Mouse (Mus musculus) inflammation-experienced regulatory T-cells, adult 6 months (primary cell): ENCODE results near the gene Shroom3. TPM values are rescaled to one million over a fixed set of nuclear protein-coding genes. Genes with fewer than 3 reads are reported as not detected.
"Not testable (repeated sequence)": the region's sequence is repeated elsewhere in the genome, so short reads cannot be mapped to it uniquely, and the experiment has no call there.

Experiments used
- ATAC-seq: one replicate; pipeline ENCODE4 v1.8.0; 2017
- polyA plus RNA-seq, 3 experiments: library from polyadenylated mRNA; unstranded; fragments of 100-300 nt; shearing (Covaris generic); gene quantifications; one replicate each; pipeline ENCODE4 v1.2.1; 2017

Shroom3 gene
- polyA plus RNA-seq, 3 experiments from 2014 or later = 0.05 TPM; not detected in 2

DNA sequence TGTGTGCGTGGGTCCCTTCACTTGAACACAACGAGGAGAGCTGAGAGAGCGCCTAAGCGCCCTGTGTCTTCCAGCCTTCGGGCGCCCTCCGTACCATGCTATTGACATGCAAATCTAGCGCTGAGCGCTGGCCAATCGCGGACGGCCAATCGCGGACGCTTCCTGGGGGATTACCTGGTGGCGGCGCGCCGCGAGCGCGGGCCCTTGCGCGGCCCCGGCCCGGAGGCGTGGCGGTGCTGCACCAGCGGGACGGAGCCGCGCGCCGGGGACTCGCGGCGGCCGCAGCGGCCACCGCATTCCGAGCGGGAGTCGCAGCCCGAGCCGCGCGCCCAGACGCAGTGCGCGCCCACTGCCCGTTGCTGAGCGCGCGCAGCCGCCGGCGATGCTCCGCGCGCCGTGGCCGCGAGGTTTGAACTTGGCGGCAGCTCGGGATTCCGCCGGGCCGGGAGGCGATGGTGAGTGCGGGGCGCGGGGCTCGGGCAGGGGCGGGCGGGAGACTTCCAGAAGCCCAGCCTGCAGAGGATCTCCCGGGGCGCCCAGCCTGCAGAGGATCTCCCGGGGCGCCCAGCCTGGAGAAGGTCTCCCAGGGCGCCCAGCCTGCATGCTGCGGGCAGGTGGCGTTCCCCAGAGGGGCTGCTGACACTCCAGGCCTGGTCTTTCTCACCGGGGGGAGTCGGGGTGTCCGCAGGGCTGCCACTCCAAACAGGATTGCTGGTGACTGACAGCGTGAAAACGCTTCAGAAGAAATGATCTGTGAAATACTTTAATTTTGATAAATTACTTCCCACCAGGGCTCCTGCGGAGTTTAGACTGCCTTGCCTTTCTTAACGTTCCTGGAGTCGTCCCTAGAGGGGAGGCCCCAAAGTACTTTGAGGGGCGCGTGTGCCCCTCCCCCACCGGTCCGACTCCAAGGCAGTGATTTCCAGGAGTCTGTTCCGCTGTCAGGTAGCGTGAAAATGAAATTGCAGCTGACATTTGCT, 214.8 kb downstream of the Shroom3 start:
- no peak for ATAC-seq

DNA sequence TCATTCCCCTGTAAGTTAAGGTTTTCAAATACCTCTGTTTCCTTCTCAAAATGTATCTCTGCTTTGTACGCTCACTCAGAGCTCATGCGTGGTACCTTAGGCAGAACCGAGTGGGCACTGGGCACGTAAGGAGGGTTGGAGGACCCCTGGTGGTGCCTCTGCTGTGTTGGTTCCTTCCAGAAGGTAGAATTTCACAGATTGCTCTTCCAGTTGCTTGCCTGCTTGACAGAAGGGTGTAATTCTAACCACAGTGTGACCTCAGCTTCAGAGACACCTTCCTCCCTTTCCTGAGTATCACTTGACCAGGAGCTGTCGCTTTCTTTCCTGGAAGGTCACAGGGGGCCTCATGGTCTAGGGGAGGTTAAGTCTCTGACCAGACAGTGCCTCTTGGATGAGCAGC, 217.2 kb downstream of the Shroom3 start:
- ATAC-seq = no peak

DNA sequence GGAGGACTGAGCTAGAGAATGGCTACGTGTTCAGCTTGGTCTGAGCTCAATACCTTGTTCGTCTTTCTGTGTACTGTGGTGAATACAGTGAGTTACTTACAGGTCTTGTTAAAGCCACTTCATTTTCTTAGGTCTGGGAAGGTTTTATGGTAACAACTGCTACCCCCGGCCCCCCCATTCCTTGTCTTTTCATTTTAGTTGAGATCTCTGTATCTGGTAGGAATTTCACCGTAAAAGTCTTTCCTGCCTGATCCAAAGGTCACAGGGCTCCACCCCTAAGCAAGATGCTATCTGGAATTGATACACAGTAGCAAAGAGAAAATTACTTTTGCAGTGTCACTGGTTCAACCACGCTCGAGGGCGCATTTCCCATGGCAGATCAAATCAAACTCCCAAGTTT, 218.6 kb downstream of the Shroom3 start:
- no peak for ATAC-seq

DNA sequence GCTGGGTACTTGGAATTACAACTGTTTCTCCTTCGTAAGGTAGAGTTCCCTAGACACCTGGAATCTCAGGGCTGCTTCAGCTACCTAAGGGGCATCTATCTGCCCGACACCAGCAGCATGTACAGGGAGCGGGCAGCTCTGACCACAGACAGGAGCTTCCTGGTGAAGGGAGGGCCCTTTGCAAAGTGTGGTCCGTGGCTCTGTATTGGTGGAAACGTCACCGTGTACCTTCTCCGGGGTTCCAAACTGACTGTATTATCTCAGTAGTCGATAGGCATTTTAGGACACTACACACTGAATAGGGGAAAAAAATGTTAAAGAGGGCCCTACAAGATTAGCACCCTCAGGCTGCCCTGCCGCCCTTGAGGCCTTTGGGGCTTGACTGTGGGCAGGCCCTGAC, 221.9 kb downstream of the Shroom3 start:
- no peak for ATAC-seq

DNA sequence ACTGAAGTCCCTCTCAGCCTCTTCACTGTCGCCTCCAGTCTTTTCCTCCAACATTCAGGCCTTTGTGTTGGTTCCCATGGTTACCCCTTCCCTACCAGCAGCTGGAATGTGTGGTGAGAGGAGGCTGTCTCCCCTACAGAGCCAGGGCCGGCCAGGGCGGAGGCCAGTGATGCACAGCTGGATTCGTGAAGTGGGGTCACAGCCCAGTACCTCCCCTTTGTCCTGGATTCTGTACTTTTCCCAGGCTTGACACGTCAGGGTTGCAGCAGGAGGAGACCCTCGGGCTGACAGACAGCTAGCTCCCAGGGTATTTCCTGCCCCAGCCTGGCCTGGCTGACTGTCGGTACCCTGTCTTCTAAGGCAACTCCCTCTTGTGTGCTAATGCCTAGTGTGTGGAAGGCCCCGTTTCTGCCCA, 222.4 kb downstream of the Shroom3 start:
- no peak for ATAC-seq

DNA sequence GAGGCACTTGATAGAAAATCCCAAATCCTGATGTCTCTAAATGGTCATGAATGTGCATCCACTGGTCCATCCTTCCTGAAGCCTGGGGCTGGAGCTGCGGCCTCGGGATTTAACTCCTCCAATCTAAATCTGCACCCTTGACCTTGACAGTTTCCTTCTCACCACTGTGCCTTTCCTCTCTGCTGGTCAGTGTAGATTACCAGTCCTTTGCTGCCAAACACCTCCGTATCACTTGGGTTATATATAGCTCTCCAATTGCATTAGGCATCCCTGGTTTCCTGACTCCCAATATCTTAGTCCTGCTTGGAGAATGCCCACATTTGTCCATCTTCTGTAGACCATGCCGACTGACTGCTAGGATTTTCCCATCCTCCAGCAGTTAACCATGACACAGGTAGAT, 225.0 kb downstream of the Shroom3 start:
- no peak for ATAC-seq

DNA sequence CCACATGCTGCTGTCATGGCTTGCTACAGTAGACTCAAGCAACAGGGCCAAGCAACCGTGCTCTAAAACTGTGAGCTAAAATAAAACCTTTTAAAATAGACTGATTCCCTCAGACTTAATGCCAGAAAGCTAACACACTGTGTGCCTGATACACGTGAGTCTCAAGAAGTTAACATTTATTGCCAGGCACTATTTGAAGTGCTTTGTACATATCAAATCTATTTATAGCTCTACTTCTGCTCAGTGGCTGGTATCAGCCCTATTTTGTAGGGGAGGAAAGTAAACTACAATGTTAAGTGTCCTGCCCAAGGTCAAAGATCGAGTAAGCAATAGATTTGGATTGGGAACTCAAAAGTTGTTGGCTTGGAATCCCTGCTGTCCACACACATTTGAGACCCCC, 227.6 kb downstream of the Shroom3 start:
- ATAC-seq = no peak

DNA sequence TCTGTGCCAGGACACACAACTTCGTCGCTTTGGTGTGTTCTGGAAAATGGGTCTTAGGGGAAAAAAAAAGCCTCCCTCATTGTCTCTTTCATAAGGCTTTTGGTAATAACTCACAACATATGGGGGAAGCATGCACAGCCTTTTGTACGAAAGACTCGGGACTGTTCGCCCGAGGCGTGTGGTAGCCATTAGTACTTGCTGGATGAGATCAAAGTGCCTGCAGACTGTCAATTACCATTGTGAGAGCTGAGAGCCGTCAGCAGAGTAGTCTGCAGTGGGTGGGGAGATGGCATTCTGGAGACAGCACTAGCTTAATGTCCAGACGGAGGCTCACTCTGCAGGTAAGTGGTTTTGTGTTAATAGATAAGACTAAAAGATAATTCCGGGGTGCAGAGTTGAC, 232.2 kb downstream of the Shroom3 start:
- ATAC-seq = no peak

DNA sequence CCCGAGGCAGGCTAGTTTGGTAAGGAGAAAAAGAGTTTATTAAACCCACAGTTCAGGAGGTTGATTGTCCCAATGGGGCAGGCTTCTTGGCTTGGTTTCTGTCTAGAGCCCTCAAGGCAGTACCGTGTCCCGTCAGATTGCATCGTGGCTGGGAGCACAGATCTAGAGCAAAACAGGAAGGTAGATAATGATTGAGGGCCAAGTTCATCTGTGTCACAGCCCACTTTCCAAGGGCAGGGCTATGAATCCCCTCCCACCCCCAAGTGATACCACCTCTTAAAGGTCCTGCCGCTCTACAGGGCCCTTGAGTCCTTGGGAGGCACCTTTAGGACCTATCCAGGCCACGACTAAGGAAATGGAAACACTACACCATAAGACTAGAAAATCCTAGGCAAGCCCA, 234.5 kb downstream of the Shroom3 start:
- ATAC-seq = no peak

DNA sequence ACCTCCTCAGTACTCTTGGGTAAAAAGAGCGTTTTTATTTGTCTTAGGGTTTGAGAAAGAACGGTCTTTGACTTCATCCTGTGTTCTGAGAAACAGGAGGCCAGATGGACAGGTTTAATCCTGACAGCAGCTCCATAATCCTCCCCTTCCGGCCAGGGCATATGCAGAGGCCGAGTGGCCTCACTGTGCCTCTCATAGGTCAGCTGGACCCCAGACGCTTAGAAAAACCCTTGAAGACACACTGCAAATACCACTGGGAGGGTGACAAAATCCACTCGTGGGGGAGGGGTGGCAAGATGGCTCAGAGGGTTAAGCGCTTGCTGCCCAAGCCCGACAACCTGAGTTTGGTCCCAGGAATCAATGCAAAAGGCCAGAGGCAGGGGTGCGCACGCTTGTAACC, 234.9 kb downstream of the Shroom3 start:
- no peak for ATAC-seq

DNA sequence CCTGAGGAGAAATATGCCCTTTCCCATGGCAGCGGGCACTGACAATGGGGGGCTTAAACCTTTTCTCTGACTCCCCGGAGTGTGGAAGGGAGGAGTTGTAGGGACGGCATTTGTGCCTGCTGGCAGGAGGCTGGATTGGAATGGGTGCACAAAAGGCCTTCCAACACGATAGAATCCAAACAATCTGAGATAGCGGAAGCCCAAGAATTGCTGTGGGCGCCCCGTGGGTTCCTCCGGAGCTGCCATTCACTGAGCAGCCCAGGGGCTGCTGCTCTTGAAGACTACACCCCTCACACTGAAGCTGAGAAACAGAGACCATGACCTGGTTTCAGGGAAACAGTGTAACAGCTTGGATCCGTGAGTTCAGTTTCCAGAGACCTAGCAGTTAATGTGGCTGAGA, 235.6 kb downstream of the Shroom3 start:
- ATAC-seq = no peak

DNA sequence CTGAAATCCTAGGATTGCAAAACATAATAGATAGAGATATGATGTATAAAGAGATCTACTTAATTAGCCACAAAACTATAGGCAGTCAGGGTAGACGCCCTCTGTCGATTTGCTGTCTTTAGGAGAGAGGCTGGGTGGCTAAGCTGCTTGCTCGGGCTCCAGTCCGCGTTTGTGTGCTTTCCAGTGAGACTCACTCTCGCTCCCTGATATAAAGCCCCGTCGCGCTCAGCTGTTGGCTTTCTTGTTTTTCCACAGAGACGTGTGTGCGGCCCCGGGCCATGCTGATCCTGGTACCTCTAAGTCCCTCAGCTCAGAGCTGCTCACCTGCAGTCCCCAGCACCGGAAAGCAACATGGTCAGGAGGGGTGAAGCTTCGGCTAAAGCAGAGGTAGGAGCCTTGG, 236.2 kb downstream of the Shroom3 start:
- no peak for ATAC-seq

DNA sequence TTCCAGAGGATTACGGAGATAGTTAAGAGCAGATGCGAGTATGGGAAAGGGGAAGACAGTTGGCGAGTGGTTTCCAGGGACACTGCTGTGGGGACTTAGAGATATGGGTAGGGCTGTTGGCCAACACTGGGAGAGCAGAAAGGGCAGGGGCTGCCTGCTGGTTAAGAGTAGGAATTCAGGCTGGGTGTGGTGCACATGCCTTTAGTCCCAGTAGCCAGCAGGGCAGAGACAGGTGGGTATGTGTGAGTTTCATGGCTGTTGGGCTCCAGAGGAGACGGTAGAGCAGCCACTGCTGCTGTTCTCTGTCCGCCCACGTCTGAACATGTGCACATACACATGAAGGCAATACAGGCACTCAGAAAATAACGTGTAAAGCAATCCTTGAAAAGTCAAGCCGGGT, 237.7 kb downstream of the Shroom3 start:
- no peak for ATAC-seq

DNA sequence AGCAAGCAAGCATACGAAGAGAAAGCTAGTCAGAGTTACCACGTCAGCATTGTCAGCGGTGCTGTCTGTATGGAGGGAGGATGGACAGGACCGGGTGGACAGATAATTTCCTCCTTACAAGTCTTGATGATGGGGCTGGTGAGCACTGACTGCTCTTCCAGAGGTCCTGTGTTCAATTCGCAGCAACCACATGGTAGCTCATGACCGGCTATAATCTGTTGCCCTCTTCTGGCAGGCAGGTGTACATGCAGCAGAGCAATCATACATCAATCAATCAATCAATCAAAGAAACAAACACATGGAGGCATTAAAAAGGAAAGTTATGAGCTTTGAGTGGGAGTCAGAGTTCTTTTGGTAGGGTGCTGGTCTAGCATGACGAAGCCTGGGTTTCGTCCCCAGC, 238.5 kb downstream of the Shroom3 start:
- ATAC-seq = no peak

DNA sequence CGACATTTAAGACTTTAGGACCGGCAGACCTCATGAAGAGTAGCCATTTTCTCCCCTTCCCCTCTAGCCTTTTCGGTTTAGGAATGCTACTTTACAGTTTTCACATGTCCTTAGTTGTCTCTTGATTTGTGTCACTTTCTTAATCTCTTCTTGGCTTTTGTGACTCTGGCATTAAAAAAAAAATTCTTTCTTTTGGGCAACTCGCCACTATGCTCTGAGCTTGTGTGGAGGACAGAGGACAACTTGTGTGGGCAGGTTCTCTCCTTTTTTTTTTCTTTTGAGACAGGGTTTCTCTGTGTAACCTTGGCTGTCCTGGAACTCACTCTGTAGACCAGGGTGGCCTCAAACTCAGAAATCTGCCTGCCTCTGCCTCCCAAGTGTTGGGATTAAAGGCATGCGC, 239.7 kb downstream of the Shroom3 start:
- ATAC-seq = not testable (repeated sequence)

DNA sequence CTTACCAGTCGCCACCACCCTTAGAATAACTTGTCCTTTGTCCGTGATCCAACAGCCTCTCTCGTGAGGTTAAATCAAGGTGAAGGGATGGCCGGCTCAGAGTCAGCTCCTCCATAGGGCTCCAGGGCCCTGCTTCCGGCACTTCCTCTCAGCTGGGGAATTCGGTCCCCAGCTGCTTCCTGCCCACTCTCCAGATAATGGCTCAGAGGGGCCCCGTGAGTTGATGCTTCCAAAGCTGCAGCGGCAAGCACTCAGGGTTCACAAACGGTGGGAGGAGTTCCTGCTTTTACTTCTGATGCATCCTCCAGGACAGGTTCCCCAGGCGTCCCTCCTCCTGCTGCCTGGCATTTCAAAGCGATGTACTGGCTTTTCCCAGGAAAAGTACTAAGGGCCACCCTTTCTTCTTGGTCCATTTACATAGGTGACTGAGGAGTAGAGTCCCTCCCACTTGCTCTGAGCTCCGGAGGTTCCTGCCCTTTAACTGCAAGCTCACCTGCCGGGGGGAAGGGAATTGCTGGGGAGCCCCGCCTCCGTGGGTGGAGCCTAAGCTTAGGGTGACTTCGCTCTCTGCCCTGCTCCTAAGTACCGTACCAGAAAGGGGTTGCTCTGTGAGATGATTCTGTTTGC, 241.7 kb downstream of the Shroom3 start:
- no peak for ATAC-seq

DNA sequence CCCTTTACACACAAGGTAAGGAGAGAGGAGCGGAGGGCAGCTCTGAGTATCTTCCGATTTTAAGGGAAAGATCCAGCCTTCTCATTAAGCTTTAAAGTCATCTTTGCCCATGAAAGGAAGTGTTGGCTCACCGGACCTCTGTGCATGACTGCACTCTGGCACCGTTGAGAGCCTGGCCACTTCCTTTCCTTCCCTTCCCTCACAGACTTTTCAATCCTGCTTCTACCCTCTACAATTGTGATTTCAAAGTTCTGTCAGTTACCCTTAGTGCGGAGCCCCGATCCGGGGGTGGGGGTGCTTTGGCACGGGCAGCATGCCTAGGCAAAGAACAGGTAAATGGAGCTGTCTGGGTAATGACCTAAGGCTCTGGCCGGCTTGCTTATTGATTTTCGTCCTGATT, 244.4 kb downstream of the Shroom3 start:
- ATAC-seq = no peak

DNA sequence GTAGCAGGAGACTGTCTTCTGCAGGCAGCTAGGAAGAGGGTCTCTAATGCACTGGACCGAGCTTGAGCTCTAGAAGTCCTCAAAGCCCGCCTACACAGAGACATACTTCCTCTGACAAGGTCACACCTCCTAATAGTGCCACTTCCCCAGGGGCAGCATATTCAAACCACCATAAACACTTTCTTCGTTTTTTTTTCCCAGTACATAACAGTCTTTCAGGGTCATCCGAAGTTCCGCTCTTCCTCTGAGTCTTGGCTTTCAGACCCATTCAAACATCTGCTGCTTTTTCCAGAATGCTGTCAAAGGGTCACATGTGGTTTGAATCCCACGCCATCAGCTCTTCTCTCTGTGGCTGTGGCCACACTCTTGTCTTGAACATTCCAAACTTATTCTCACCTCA, 247.3 kb downstream of the Shroom3 start:
- ATAC-seq = no peak

DNA sequence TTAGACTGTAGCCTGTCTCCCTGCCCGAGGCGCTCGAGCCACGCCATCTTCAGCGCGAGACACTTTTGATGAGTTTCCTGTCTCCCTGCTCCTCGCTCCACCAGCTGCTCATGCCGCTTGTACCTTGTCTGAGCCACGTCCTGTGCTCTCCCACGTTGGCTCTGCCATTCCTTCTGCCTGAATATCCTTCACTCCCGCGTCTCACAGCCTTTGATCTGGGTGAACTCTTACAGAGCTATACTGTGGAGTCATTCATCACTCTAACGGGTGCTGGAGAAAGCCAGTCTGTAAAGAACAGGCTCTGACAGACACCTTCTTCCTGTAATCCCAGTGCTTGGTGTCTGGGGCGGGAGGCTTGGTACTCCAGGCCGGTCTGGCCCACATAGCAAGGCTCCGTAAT, 248.1 kb downstream of the Shroom3 start:
- no peak for ATAC-seq

DNA sequence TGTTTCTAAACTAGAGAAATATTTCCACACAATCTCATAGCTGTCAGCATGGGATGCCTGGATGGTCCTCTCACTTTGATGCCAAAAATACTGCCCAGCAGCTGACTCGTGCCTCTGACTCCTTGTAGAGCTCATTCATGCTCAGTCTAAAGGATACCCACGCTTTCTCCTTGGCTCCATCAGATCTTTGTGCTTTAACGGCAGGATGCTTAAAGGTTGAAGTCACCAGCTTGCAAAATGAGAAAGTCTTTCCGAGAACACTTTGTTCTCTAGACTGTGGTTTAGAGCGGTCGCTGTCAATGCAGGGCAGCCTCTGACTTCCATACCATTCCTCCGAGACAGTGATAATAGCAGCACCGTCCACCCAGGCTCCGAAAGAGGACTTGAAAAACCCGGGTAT, 249.8 kb downstream of the Shroom3 start:
- ATAC-seq = no peak

DNA sequence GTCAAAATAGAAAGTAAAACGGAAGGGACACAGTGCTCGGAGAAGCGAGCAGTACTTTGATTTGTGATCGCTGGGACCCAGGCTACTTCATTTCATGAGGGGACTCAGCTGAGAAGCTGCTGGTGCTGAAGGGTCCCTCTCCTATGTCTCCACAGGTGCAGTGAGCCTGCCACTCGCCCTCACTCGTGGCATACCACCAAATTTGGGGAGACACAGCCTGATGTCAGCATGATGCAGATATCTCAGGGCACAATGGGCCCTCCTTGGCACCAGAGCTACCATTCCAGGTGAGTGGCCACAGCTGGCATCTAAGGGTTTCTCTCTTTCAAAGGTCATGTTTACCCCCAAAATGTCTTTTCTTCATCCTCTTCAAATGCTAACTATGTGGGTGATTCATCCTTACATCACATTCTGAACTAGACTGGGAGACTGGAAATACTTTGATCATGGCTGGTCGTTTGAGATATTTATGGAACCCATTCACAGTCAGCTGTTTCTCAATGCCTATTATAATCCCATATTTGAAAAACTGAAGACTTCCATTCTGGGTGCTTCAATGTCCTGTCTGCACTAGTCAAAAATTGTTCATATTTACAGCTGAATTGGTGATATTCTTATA, 250.5 kb downstream of the Shroom3 start:
- ATAC-seq = no peak

DNA sequence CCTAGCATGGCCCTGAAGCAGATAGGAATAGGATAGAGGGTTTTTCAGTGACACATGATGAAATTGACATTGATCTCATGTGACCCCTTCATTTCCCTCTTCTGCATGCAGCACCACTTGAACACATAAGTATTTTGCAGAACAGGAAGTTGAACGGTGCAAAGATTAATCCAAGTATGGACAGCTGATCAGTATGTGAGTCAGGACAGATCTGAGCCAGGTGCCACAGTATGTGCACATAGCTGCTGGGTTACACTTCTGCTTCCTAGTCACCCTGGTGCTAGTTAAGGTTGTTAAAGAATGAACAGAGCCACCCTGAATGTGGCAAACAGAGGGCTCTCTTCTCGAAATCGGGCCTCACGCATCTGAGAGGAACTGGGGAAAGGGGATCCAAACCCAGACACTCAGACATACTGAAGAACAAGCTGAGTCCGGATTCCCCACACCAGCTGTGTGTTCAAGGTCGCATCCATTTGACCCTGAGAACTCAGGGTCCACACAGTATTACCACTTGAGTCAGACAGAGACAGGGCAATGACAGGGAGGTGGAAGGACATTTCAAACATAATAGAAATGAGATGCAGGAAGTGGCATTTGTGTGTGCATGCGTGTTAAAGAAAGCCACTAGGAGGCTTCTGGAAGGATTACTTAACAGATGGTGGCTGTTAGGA, 251.2 kb downstream of the Shroom3 start:
- no peak for ATAC-seq

DNA sequence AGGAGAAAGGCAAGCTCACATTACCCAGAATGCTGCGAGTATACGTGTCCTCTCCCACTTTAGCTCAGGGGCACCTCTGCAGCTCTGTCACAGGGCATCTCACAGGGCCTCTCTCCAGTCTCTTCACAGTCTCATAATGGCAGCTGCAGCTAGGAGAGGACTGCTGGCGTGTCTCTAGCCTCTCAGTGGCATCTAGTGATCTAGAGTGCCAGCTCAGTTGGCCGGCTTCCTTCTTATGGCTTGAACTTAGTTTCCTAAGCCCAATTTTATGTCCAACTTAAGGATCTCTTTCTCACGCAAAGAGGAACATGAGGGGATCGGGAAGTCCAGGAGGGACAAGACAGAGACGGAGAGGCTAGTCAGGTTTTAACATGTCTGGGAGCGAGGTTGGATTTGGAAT, 252.6 kb downstream of the Shroom3 start:
- no peak for ATAC-seq
